Mouse (Mus musculus): ENCODE data around the gene Ttll12. TPM values are rescaled to one million over a fixed set of nuclear protein-coding genes. Genes with fewer than 3 reads are reported as not detected.

Ttll12 gene
- polyA plus RNA-seq, 1 experiment from 2014 or later, result 40.5 TPM

DNA sequence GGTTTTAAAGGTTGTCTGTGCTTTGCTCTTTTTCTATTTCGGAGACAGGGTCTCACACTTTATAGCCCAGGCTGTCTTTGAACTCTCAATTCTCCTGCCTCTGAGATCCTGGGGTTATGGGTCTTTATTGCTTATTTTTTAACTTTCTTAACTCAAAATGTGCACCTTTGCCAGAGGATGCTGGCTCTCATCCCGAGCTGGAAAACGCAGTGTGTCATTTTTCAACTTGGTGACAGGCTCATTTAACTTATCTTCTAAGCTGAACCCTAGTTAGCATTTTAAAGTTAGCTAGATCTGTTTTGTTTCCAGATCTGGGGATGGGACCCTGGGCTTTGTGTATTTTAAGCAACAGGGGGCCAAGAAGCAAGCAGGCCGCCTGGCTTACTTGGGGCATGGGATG, 66.1 kb downstream of the Ttll12 start:
- no peak overlapping the region for H3K4me2 ChIP-seq (ENCODE audit: low read length)
- DNase-seq (ENCODE audit: low spot score) (no peak), ATAC-seq (no peak)
- peaks cover 20% of the 10 kb centered on the region; the same call in 1 of the 2 replicates for H3K27me3 ChIP-seq (replicated peaks; ENCODE audit: control insufficient read depth, insufficient read depth, low read length)
- H3K4me1 ChIP-seq (ENCODE audit: control insufficient read depth, insufficient read depth, low read length), result peaks cover 6% of the 10 kb centered on the region; the same call in 1 of the 2 replicates
- no peak overlapping the region for H3K27ac ChIP-seq (ENCODE audit: low read depth, low read length)
- 75% methylated on average over 4 of the region's 4 CpGs for WGBS
- H3K9me3 ChIP-seq (replicated peaks; ENCODE audit: control insufficient read depth, low read length), result no peaks in the 10 kb centered on the region
- no peaks in the 10 kb centered on the region for H3K36me3 ChIP-seq (ENCODE audit: control insufficient read depth, insufficient read depth, low read length)
- H3K9ac ChIP-seq (ENCODE audit: low read length), result no peak overlapping the region
- H3K4me3 ChIP-seq (ENCODE audit: low read depth, low read length), result no peak overlapping the region

DNA sequence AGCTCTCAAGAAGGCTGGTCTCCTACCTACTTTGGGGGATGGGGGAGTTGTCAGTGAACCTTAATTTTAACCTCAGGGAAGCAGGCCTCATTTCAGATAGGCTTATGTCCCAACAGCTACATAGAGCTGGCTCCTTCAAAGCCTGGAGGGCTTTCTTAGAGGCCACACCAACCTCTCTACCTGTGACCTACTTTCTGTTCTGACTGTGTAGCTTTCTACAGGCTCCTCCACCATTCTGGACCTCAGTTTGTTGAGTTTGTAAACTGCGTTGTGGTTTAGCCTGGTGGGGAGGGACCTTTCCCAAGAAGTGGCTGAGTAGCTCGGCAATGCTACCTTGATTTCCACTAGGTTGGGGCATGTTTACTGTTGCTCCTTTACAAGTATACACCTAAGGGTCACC, 67.2 kb downstream of the Ttll12 start:
- ATAC-seq, result no peak
- DNase-seq (ENCODE audit: low spot score), result no peak
- WGBS, result 66% methylated on average over 2 of the region's 2 CpGs
- H3K4me3 ChIP-seq (ENCODE audit: low read depth, low read length), result no peak overlapping the region
- no peaks in the 10 kb centered on the region for H3K9me3 ChIP-seq (replicated peaks; ENCODE audit: control insufficient read depth, low read length)
- no peaks in the 10 kb centered on the region for H3K36me3 ChIP-seq (ENCODE audit: control insufficient read depth, insufficient read depth, low read length)
- peaks cover 20% of the 10 kb centered on the region; the same call in 1 of the 2 replicates for H3K27me3 ChIP-seq (replicated peaks; ENCODE audit: control insufficient read depth, insufficient read depth, low read length)
- H3K27ac ChIP-seq (ENCODE audit: low read depth, low read length), result no peak overlapping the region
- H3K4me2 ChIP-seq (ENCODE audit: low read length), result no peak overlapping the region
- H3K9ac ChIP-seq (ENCODE audit: low read length), result no peak overlapping the region
- peaks cover 6% of the 10 kb centered on the region; the same call in 1 of the 2 replicates for H3K4me1 ChIP-seq (ENCODE audit: control insufficient read depth, insufficient read depth, low read length)

DNA sequence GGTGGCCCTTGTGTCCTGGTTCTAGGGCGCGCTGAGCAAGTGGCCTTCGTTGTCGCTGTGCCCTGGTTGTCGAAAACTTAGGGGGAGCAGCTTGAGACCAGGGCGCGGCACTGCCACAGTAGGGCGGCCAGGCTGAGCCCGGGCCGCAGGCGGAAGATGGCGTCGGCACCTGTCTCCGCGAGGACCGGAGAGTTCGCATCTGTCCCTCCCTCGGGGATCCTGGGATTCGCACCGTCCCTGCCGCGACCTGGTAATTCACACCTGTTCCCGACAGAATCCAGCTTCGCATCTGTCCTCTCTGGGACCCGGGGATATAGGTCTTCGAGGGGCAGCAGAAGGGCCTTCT, 67.9 kb downstream of the Ttll12 start:
- peaks cover 6% of the 10 kb centered on the region; the same call in 1 of the 2 replicates for H3K4me1 ChIP-seq (ENCODE audit: control insufficient read depth, insufficient read depth, low read length)
- DNase-seq (ENCODE audit: low spot score) (peak; percentile 16), ATAC-seq (peak; percentile 48; the same call in 1 of the 2 replicates)
- peak overlapping the region; percentile 44 for H3K4me3 ChIP-seq (ENCODE audit: low read depth, low read length)
- H3K36me3 ChIP-seq (ENCODE audit: control insufficient read depth, insufficient read depth, low read length), result no peaks in the 10 kb centered on the region
- 2% methylated on average over 26 of the region's 26 CpGs for WGBS
- H3K27me3 ChIP-seq (replicated peaks; ENCODE audit: control insufficient read depth, insufficient read depth, low read length), result peaks cover 20% of the 10 kb centered on the region; the same call in 1 of the 2 replicates
- no peaks in the 10 kb centered on the region for H3K9me3 ChIP-seq (replicated peaks; ENCODE audit: control insufficient read depth, low read length)
- H3K27ac ChIP-seq (ENCODE audit: low read depth, low read length), result no peak overlapping the region
- H3K9ac ChIP-seq (ENCODE audit: low read length), result peak overlapping the region; percentile 49
- H3K4me2 ChIP-seq (ENCODE audit: low read length), result peak overlapping the region; percentile 90

DNA sequence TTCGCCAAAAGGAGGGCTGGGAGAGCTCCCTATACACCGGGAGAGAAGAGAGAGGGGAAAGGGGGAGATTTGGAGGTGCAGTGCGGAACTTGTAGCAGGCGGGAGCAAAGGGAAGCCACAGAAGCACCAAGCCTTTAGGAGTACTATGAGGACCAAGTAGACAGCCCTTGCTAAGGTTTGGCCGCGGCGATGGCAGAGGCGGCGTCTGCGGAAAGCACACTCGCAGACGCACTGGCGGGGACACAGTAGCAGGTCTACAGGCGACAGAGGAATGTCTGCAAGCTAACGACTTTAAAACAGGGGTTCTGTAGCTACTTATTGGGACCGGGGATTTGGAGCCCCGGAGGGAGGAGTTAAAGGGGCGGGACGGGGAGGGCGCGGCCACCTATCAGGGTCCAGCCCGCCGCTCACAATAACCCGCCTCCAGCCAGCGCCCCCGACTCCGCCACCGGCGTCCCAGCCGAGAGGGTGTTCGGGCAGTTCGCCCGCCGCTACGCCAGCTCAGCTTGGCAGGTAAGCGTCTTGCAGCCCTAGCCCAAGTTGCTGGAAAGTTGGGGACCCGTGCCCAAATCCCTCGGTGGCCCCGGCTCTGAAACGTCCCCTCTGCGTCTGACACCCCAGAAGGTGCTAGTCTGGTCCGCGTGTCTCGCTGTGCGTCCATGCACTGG, 68.4 kb downstream of the Ttll12 start, which contains the start of gene Bik:
Gene Bik, plus strand, starts transcription at position 439 of the 668 bp plus-strand sequence.
- peaks cover 20% of the 10 kb centered on the region; the same call in 1 of the 2 replicates for H3K27me3 ChIP-seq (replicated peaks; ENCODE audit: control insufficient read depth, insufficient read depth, low read length)

More for the DNA sequence above, 68.4 kb downstream of the Ttll12 start, which contains the start of gene Bik:
- peak; percentile 58 for DNase-seq (ENCODE audit: low spot score)
- ATAC-seq, result peak; percentile 72
- Histone ChIP-seq H3K4me1 (ENCODE audit: control insufficient read depth, insufficient read depth, low read length) (peaks cover 6% of the 10 kb centered on the region; the same call in 1 of the 2 replicates), H3K4me2 (ENCODE audit: low read length) (peak within 1 kb of the TSS; percentile 90), H3K9ac (ENCODE audit: low read length) (peak within 1 kb of the TSS; percentile 49), H3K9me3 (replicated peaks; ENCODE audit: control insufficient read depth, low read length) (no peaks in the 10 kb centered on the region), H3K4me3 (ENCODE audit: low read depth, low read length) (peak within 1 kb of the TSS; percentile 44), H3K27ac (ENCODE audit: low read depth, low read length) (no peak within 1 kb of the TSS), H3K36me3 (ENCODE audit: control insufficient read depth, insufficient read depth, low read length) (no peaks in the 10 kb centered on the region)
- WGBS, result under 1% methylated on average over 42 of the region's 45 CpGs

Other genes with a start within 250 kb of the Ttll12 start
- gene Arfgap3, start 244.9 kb downstream of the Ttll12 start, polyA plus RNA-seq (2014; fragmentation: Nextera tagmentation; extraction: Ambion mirVana), result 40.0 and 45.4 TPM in 2 replicates
- gene Pacsin2, start 130.6 kb downstream of the Ttll12 start, polyA plus RNA-seq (2014; fragmentation: Nextera tagmentation; extraction: Ambion mirVana), result 11.0 and 14.9 TPM in 2 replicates
- 35.5 and 45.3 TPM in 2 replicates for gene Ttll1, start 84.3 kb downstream of the Ttll12 start, polyA plus RNA-seq (2014; fragmentation: Nextera tagmentation; extraction: Ambion mirVana)
- gene Bik, start 68.3 kb downstream of the Ttll12 start, polyA plus RNA-seq (2014; fragmentation: Nextera tagmentation; extraction: Ambion mirVana), result 0.89 and 2.2 TPM in 2 replicates
- 13.2 and 18.4 TPM in 2 replicates for gene Tspo, start 31.6 kb downstream of the Ttll12 start, polyA plus RNA-seq (2014; fragmentation: Nextera tagmentation; extraction: Ambion mirVana)
- 38.1 and 40.1 TPM in 2 replicates for gene Mcat, start 31.4 kb downstream of the Ttll12 start, polyA plus RNA-seq (2014; fragmentation: Nextera tagmentation; extraction: Ambion mirVana)
- 8.2 and 13.6 TPM in 2 replicates for gene Scube1, start 129.9 kb upstream of the Ttll12 start, polyA plus RNA-seq (2014; fragmentation: Nextera tagmentation; extraction: Ambion mirVana)
- gene Mpped1, start 184.3 kb upstream of the Ttll12 start, polyA plus RNA-seq (2014; fragmentation: Nextera tagmentation; extraction: Ambion mirVana), result 194 and 262 TPM in 2 replicates